Mouse (Mus musculus) kidney, postnatal 36 days (tissue): ENCODE data around the gene Prph2.

Experiments
- DNase-seq, 2 experiments: peaks; one replicate each; pipeline ENCODE4 v3.0.0; 2021 to 2022; ENCODE audit warnings: mixed read lengths in 2 of 2

Prph2 gene

DNA sequence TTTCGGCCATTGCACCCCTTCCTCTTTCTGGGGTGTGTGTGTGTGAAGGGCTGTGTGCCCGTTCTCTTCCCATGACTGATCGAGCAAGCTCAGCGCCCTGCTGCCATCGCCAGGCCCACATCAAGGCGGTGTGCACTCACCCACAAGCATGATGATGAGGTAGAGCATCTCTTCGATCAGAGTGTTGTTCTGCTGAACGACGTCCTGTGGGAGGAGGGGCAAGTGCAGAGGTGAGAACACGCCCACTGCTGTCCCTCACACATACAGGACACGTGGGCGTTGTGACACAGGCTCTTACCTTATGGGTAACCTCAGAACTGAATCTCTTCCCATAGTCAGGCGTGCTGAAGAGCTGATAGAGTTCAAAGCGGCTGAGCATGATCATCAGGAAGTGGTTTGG lies 56.6 kb downstream of the Prph2 start:
- DNase-seq, result no peak

DNA sequence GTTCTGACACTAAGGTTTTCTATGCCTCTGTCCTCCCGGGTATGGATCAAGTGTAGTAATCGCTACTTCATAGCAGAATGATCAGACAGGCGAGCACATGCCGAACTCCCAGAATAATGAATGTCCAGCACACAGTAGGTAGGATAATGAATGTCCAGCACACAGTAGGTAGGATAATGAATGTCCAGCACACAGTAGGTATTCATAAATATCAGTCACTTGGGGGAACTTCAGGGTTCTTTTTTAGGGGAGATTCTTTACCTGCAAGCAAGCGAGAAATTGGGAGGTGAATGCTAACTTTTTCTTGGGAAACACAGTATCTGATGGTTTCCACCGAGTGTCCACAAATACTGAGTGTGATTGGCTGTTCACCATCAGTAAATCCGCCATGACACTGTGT lies 62.3 kb downstream of the Prph2 start:
- no peak for DNase-seq
